In the genomic region with DNA sequence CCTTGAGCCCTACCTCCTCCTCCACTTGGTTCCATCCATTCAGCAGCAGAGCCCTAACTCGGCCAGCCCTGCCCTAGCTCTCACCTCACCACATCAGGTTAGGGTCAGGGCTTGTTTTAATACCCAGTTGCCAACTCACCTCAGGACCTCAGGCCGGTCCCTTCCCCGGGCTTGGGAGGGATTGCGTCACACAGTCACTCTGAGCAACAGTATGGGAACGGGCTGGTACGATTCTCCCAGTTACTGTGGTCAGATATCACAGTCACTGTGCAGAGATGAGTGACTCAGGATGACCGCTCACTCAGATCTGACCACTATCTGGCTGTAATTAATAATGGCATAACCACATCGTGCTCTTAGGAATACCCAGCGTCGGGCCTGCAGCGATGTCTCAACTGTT, we compare ENCODE assay signal across 19 mouse cellular contexts. TPM values are rescaled to one million over a fixed set of nuclear protein-coding genes. Genes with fewer than 3 reads are reported as not detected.
A peak's percentile ranks its signal among the peaks of the same experiment; 100 is the strongest.
DNase-seq lines count a peak whose midpoint lies in the region; ATAC-seq and TF ChIP-seq lines count a peak whose summit lies in the region.
"Had no signal": no experiment of that assay in that cellular context is flagged by ENCODE, and none has a peak within 500 bp of the region (broad histone marks: within the 10 kb centered on the region; RNA-seq: fewer than 3 reads in every experiment).

No protein-coding gene starts in this region.

- H3K4me3 ChIP-seq in embryonic facial prominence, embryonic 13.5 days: no peak overlapping the region
- H3K4me3 ChIP-seq in embryonic facial prominence, embryonic 10.5 days: no peak overlapping the region
- H3K4me3 ChIP-seq in layer of hippocampus, adult 2 months: no peak overlapping the region
- no peak overlapping the region for H3K4me3 ChIP-seq in thymus, adult 2 months (ENCODE audit: control insufficient read depth, insufficient read depth, low read length)
- H3K4me3 ChIP-seq: erythroblast, embryonic 14.5 days; heart, adult 2 months had no signal

- no peak for DNase-seq in embryonic facial prominence, embryonic 10.5 days (ENCODE audit: low spot score)
- no peak for DNase-seq in layer of hippocampus, adult 2 months (ENCODE audit: low spot score in 2 of 2)
- DNase-seq in layer of hippocampus, adult 18-20 months (ENCODE audit: low spot score in 2 of 2): no peak
- DNase-seq in 416B (ENCODE audit: low read depth): peak; percentile 96
- DNase-seq in fibroblast of lung, adult 2 months (ENCODE audit: low read depth): peak; percentile 86
- DNase-seq in spleen, adult 12 weeks (ENCODE audit: low spot score): no peak
- DNase-seq in thymus, adult 2 months: no peak
- DNase-seq: cerebellum, adult 11-12 months; left cerebral cortex, postnatal 4 days; lung, adult 2 months; retina, postnatal 1 day; thymus, adult 18-20 months had no signal

- H3K27ac ChIP-seq in embryonic facial prominence, embryonic 13.5 days: 0 out of 2 replicates have a peak overlapping the region, but pooled peaks have one; percentile 11
- no peak overlapping the region; the same call in 1 of the 2 replicates for H3K27ac ChIP-seq in embryonic facial prominence, embryonic 10.5 days (replicated peaks)
- peak overlapping the region; percentile 77 for H3K27ac ChIP-seq in layer of hippocampus, adult 2 months
- H3K27ac ChIP-seq in thymus, adult 2 months (ENCODE audit: control insufficient read depth, insufficient read depth, low read length): no peak overlapping the region
- H3K27ac ChIP-seq: heart, adult 2 months; kidney, postnatal 0 days had no signal

- peaks cover 15% of the 10 kb centered on the region for H3K36me3 ChIP-seq in embryonic facial prominence, embryonic 13.5 days
- peaks cover 29% of the 10 kb centered on the region for H3K36me3 ChIP-seq in embryonic facial prominence, embryonic 10.5 days (replicated peaks)
- no peaks in the 10 kb centered on the region for H3K36me3 ChIP-seq in thymus, adult 2 months (ENCODE audit: control insufficient read depth, insufficient read depth, low read length)

- H3K4me2 ChIP-seq in embryonic facial prominence, embryonic 13.5 days: no peak overlapping the region
- H3K4me2 ChIP-seq: midbrain, embryonic 11.5 days had no signal

- peaks cover 90% of the 10 kb centered on the region for H3K4me1 ChIP-seq in embryonic facial prominence, embryonic 13.5 days
- peaks cover 99% of the 10 kb centered on the region for H3K4me1 ChIP-seq in embryonic facial prominence, embryonic 10.5 days
- H3K4me1 ChIP-seq in thymus, adult 2 months (replicated peaks; ENCODE audit: control insufficient read depth, insufficient read depth, low read length): peaks cover 70% of the 10 kb centered on the region

- TF ChIP-seq CTCF in layer of hippocampus, adult 2 months (conservative IDR thresholded peaks at IDR 0.05): no peak
- no peak for TF ChIP-seq CTCF in thymus, adult 2 months (IDR thresholded peaks at IDR 0.05; ENCODE audit: borderline replicate concordance, control insufficient read depth, extremely low read depth, insufficient read depth, low read length, poor library complexity)

- ATAC-seq in embryonic facial prominence, embryonic 13.5 days (ENCODE audit: insufficient number of reproducible peaks, insufficient read depth, low FRiP score, low TSS enrichment, low read depth): no peak
- ATAC-seq: CD4-positive, CD25-positive, alpha-beta regulatory T cell, adult 4 months; hindbrain, embryonic 16.5 days had no signal

- peak overlapping the region; percentile 7; the same call in 1 of the 2 replicates for H3K9ac ChIP-seq in embryonic facial prominence, embryonic 13.5 days

- TF ChIP-seq POLR2A in thymus, adult 2 months (IDR thresholded peaks at IDR 0.05; ENCODE audit: control insufficient read depth, extremely low read depth, insufficient read depth, low read length, poor library complexity): no peak

- H3K9me3 ChIP-seq in embryonic facial prominence, embryonic 13.5 days: no peaks in the 10 kb centered on the region
- H3K9me3 ChIP-seq in embryonic facial prominence, embryonic 10.5 days: no peaks in the 10 kb centered on the region

- no peaks in the 10 kb centered on the region for H3K27me3 ChIP-seq in embryonic facial prominence, embryonic 13.5 days
- no peaks in the 10 kb centered on the region for H3K27me3 ChIP-seq in embryonic facial prominence, embryonic 10.5 days (replicated peaks; ENCODE audit: low read depth, poor library complexity, severe bottlenecking)
- no peaks in the 10 kb centered on the region for H3K27me3 ChIP-seq in thymus, adult 2 months (ENCODE audit: control insufficient read depth, insufficient read depth, low read length)

- 91% methylated on average over 11 of the region's 11 CpGs for WGBS in embryonic facial prominence, embryonic 13.5 days
- WGBS in embryonic facial prominence, embryonic 10.5 days: 88% methylated on average over 11 of the region's 11 CpGs
- 95% methylated on average over 11 of the region's 11 CpGs for WGBS in thymus, adult 2 months

RNA-seq across cellular contexts. Expression of gene Smad3, which starts 14.0 kb away (rescaled TPM):
- polyA plus RNA-seq in embryonic facial prominence, embryonic 13.5 days (2015; fragmentation: Nextera tagmentation; extraction: Ambion mirVana): 29.8 and 30.9 TPM in 2 replicates
- polyA plus RNA-seq in embryonic facial prominence, embryonic 10.5 days (2016; fragmentation: Nextera tagmentation; extraction: Ambion mirVana): 23.4 and 25.5 TPM in 2 replicates
- total RNA-seq in layer of hippocampus, adult 2 months (2021): 10 to 100 TPM; 48.7 to 49.6 TPM
- 10 to 100 TPM; 58.2 to 62.5 TPM for total RNA-seq in layer of hippocampus, adult 18-20 months (2021)
- polyA plus RNA-seq in thymus, adult 2 months (2012; rRNA removed): 63.4 and 70.9 TPM in 2 replicates

Comparison
In these comparisons a context has a peak if more than half of its experiments do, and no peak if none do; other contexts are left out.
1. H3K27ac ChIP-seq: peak in embryonic facial prominence, embryonic 13.5 days (single experiment) and layer of hippocampus, adult 2 months (single experiment); none in embryonic facial prominence, embryonic 10.5 days (single experiment) and thymus, adult 2 months (single experiment).
2. DNase-seq: peak in 416B (single experiment) and fibroblast of lung, adult 2 months (single experiment); none in embryonic facial prominence, embryonic 10.5 days (single experiment), layer of hippocampus, adult 2 months (0 of 2), layer of hippocampus, adult 18-20 months (0 of 2), spleen, adult 12 weeks (single experiment) and thymus, adult 2 months (single experiment).